14 mouse cellular contexts compared by ENCODE assay signal in the genomic region with DNA sequence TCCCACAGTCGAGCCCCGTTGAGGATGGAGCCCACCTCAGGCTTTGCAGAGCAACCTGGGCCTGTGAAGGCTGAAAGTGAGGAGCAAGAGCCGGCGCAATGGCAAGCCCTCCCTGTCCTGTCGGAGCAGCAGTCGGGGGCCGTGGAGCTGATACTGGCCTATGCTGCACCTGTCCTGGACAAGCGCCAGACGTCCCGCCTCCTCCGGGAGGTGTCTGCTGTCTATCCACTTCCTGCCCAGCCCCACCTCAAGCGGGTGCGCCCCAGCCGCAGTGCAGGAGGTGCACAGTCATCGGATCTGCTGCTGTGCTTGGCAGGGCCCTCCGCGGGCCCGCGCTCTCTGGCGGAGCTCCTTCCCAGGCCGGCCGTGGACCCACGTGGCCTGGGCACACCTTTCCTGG. TPM values are rescaled to one million over a fixed set of nuclear protein-coding genes. Genes with fewer than 3 reads are reported as not detected.
DNase-seq lines count a peak whose midpoint lies in the region; TF ChIP-seq lines count a peak whose summit lies in the region.
"Had no signal": no experiment of that assay in that cellular context is flagged by ENCODE, and none has a peak within 500 bp of the region (broad histone marks: within the 10 kb centered on the region; RNA-seq: fewer than 3 reads in every experiment).

No protein-coding gene starts in this region.

- H3K4me1 ChIP-seq in heart, embryonic 10.5 days, result peaks cover 45% of the 10 kb centered on the region
- peaks cover 39% of the 10 kb centered on the region for H3K4me1 ChIP-seq in small intestine, adult 2 months (ENCODE audit: control insufficient read depth, insufficient read depth, insufficient read length, low read length)

- no peaks in the 10 kb centered on the region for H3K9me3 ChIP-seq in heart, embryonic 10.5 days
- H3K9me3 ChIP-seq: embryonic facial prominence, embryonic 15.5 days; kidney, embryonic 15.5 days; limb, embryonic 15.5 days had no signal

- TF ChIP-seq CTCF in small intestine, adult 2 months (IDR thresholded peaks at IDR 0.05; ENCODE audit: extremely low read depth, insufficient read length, insufficient replicate concordance, low read depth, low read length), result no peak

- no peak overlapping the region for H3K27ac ChIP-seq in heart, embryonic 10.5 days
- H3K27ac ChIP-seq in small intestine, adult 2 months (ENCODE audit: insufficient read depth, low read depth, low read length), result peak overlapping the region; percentile 82
- H3K27ac ChIP-seq: embryonic facial prominence, embryonic 15.5 days; kidney, embryonic 15.5 days; limb, embryonic 15.5 days had no signal

- intact Hi-C loops in heart, postnatal 36 days (cut with DNase I), result no loop called here

- WGBS in heart, embryonic 10.5 days, result 90% methylated on average over 23 of the region's 23 CpGs
- 29% methylated on average over 23 of the region's 23 CpGs for WGBS in small intestine, adult 2 months

- peak overlapping the region; percentile 8; the same call in 1 of the 2 replicates for H3K4me3 ChIP-seq in heart, embryonic 10.5 days
- peak overlapping the region; percentile 52 for H3K4me3 ChIP-seq in small intestine, adult 2 months (ENCODE audit: low read depth, low read length)
- H3K4me3 ChIP-seq: embryonic facial prominence, embryonic 15.5 days; kidney, embryonic 15.5 days; limb, embryonic 15.5 days had no signal

- TF ChIP-seq POLR2A in small intestine, adult 2 months (IDR thresholded peaks at IDR 0.05; ENCODE audit: low read depth, low read length), result peak; percentile 47

- no peaks in the 10 kb centered on the region for H3K27me3 ChIP-seq in heart, embryonic 10.5 days (ENCODE audit: insufficient read depth, poor library complexity, severe bottlenecking)
- no peaks in the 10 kb centered on the region for H3K27me3 ChIP-seq in small intestine, adult 2 months (ENCODE audit: control insufficient read depth, insufficient read depth, low read length)
- H3K27me3 ChIP-seq: embryonic facial prominence, embryonic 15.5 days; kidney, embryonic 15.5 days; limb, embryonic 15.5 days had no signal

- peaks cover 57% of the 10 kb centered on the region for H3K36me3 ChIP-seq in heart, embryonic 10.5 days
- peaks cover 22% of the 10 kb centered on the region for H3K36me3 ChIP-seq in small intestine, adult 2 months (ENCODE audit: control insufficient read depth, insufficient read depth, low read length)

- DNase-seq in heart, embryonic 10.5 days (ENCODE audit: low spot score), result no peak
- no peak for DNase-seq in heart, postnatal 36 days
- peak; percentile 81 for DNase-seq in CD4-positive, CD25-positive, alpha-beta regulatory T cell, adult 2 months (ENCODE audit: low read depth, low spot score)
- DNase-seq in T-cell, adult 2 months (ENCODE audit: low spot score), result peak; percentile 64
- no peak for DNase-seq in embryo, embryonic 11 days
- no peak for DNase-seq in adrenal gland, adult (ENCODE audit: inconsistent age in 2 of 2, low spot score in 1 of 2)
- DNase-seq in retina, embryonic 14.5 days (ENCODE audit: low spot score), result no peak
- DNase-seq: cerebellum, postnatal 14 days; forebrain, postnatal 0 days had no signal

RNA-seq across cellular contexts. Expression of a gene that starts 0.5 kb away (rescaled TPM):
- 3.1 and 3.5 TPM in 2 replicates for polyA plus RNA-seq in heart, embryonic 10.5 days (2016; fragmentation: Nextera tagmentation; extraction: Ambion mirVana)
- under 1 TPM; 0.41 to 0.58 TPM for total RNA-seq in heart, postnatal 36 days (2021)
- polyA plus RNA-seq in small intestine, adult 2 months (2012; rRNA removed), result 1.3 and 2.2 TPM in 2 replicates
- total RNA-seq: granulocyte monocyte progenitor cell, adult 5-6 weeks had no signal

RNA-seq across cellular contexts. Expression of a gene that starts 3.6 kb away (rescaled TPM):
- 5.8 and 9.3 TPM in 2 replicates for polyA plus RNA-seq in heart, embryonic 10.5 days (2016; fragmentation: Nextera tagmentation; extraction: Ambion mirVana)
- 1 to 10 TPM in 1 of 2 experiments, under 1 TPM in 1; 0.49 to 1.4 TPM for total RNA-seq in heart, postnatal 36 days (2021)
- polyA plus RNA-seq in small intestine, adult 2 months (2012; rRNA removed), result 18.2 and 23.9 TPM in 2 replicates

RNA-seq across cellular contexts. Expression of a gene that starts 3.6 kb away (rescaled TPM):
- 97.4 and 97.9 TPM in 2 replicates for polyA plus RNA-seq in heart, embryonic 10.5 days (2016; fragmentation: Nextera tagmentation; extraction: Ambion mirVana)
- 10 to 100 TPM; 19.7 to 22.1 TPM for total RNA-seq in heart, postnatal 36 days (2021)
- polyA plus RNA-seq in small intestine, adult 2 months (2012; rRNA removed), result 84.0 and 130 TPM in 2 replicates

RNA-seq across cellular contexts. Expression of a gene that starts 16.2 kb away (rescaled TPM):
- polyA plus RNA-seq in heart, embryonic 10.5 days (2016; fragmentation: Nextera tagmentation; extraction: Ambion mirVana), result 94.1 and 120 TPM in 2 replicates
- total RNA-seq in heart, postnatal 36 days (2021), result 10 to 100 TPM; 48.3 to 51.2 TPM
- 381 and 644 TPM in 2 replicates for polyA plus RNA-seq in small intestine, adult 2 months (2012; rRNA removed)

RNA-seq across cellular contexts. Expression of a gene that starts 16.3 kb away (rescaled TPM):
- polyA plus RNA-seq in heart, embryonic 10.5 days (2016; fragmentation: Nextera tagmentation; extraction: Ambion mirVana), result 110 and 150 TPM in 2 replicates
- 100 to 1,000 TPM; 111 to 119 TPM for total RNA-seq in heart, postnatal 36 days (2021)
- polyA plus RNA-seq in small intestine, adult 2 months (2012; rRNA removed), result 115 and 266 TPM in 2 replicates

Comparison
In these comparisons a context has a peak if more than half of its experiments do, and no peak if none do; other contexts are left out.
1. DNase-seq: peak in CD4-positive, CD25-positive, alpha-beta regulatory T cell, adult 2 months (single experiment) and T-cell, adult 2 months (single experiment); none in heart, embryonic 10.5 days (single experiment), heart, postnatal 36 days (0 of 2), embryo, embryonic 11 days (single experiment), adrenal gland, adult (0 of 2) and retina, embryonic 14.5 days (single experiment).